Mouse (Mus musculus) colon, adult 2 months (tissue): Measurements from ENCODE around the gene Hsd17b10. TPM values are rescaled to one million over a fixed set of nuclear protein-coding genes. Genes with fewer than 3 reads are reported as not detected.

ENCODE experiments used
- polyA plus RNA-seq: library from polyadenylated mRNA; depleted of rRNA; stranded (reverse); fragments of >200 nt; gene quantifications from 2 replicates; pipeline ENCODE4 v1.2.3, GENCODE M21; 2012; rRNA removed

Hsd17b10 gene
- 46.0 and 50.6 TPM in 2 replicates for polyA plus RNA-seq

DNA sequence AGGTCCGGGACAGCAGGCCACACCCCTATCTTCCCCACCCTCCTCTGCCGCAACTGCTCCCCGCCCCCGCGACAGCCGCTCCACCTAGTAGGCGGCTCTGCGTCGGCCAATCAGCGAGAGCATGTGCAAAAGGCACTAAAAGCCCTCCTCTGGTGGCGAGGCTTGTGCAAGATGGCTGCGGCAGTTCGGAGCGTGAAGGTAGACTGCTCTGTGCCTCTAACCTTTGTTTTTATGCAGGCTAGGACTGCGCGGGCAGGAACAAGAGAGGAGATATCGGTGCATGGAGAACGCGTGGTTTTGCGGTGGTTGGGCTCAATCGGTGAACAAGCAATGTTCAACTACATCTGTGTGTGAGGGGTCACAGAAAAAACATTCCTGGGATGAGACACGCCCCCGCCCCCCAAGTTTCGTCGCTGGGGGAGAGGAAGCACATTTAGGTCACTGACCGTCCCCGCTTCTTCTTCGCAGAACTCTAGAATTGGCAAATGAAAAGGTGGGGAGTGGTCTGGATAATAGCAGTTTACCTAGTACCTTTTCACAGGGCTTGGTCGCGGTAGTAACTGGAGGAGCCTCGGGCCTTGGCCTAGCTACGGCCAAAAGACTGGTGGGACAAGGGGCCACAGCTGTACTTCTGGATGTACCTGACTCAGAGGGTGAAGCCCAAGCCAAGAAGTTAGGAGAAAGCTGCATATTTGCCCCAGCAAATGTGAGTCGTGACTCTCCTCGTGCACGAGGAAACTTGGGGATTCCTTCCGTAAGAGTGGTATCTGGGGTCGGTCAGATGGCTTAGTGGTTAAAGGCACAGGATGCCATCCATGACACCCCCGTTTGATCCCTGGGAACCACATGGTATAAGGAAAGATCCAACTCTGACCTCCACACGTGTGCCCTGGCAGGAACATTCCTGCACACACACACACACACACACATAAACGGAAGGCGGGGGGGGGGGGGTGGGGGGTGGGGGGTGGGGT, at the start of gene Hsd17b10:
Gene Hsd17b10, plus strand, starts transcription at position 109 of the 974 bp plus-strand sequence.

DNA sequence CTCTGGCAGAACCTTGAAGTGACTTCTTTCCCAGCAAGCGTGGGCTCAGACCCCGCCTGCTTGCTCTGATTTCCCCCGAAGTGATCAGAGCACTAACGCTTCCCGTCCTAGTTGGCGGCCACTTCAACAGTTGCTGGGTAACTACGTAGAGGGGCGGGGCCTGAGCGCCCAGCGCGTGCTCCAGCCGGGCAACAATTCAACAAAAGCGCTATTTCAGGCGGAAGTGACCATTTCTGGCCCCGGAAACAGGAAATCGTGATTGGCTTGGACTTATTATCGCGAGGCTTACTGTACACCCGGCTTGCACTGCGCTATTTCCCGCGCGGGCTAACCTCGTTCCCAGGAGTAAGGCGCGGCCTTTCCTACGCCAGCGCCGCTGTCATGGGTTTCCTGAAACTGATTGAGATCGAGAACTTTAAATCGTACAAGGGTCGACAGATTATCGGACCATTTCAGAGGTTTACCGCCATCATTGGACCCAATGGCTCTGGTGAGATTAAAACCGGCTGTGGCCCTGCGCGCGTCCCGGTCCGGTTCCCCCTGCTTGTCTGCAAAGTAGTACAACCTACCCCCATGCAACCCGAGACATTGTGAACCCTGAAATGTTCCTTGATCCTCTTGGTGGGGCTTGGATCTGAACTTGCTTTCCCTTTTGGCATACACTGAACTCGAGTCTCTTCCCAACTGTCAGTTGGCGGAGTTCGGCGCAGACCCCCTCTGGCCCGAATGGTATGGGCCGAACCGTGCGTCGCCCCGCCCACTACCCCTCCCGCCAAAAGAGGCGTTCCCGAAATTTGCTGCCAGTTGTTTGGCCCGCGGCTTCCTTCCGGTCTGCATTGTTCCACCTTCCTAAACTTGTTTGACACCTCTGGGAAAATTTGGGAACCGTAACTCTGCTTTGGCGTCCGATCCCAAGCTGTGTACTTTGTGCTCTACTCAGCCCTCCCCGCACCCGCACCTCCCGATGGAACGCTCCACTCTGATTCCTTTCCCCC, 14.8 kb downstream of the Hsd17b10 start, which contains the start of the genes Ribc1 and Smc1a:
Gene Ribc1, minus strand, starts transcription at position 145 of the 995 bp plus-strand sequence.
Gene Smc1a, plus strand, starts transcription at position 278 of the 995 bp plus-strand sequence.

Other genes starting within 250 kb of the Hsd17b10 start
- 38.7 and 51.9 TPM in 2 replicates for gene Huwe1, start 201.0 kb upstream of the Hsd17b10 start, polyA plus RNA-seq
- 0.59 and 0.67 TPM in 2 replicates for gene Ribc1, start 14.4 kb downstream of the Hsd17b10 start, polyA plus RNA-seq
- gene Smc1a, start 14.6 kb downstream of the Hsd17b10 start, polyA plus RNA-seq = 10.3 and 12.0 TPM in 2 replicates
- 14.6 and 18.3 TPM in 2 replicates for gene Iqsec2, start 142.4 kb downstream of the Hsd17b10 start, polyA plus RNA-seq
- 77.2 and 111 TPM in 2 replicates for gene Kdm5c, start 231.2 kb downstream of the Hsd17b10 start, polyA plus RNA-seq